Mouse (Mus musculus) spleen, adult 2 months (tissue): ENCODE results near the gene Tubb5. TPM values are rescaled to one million over a fixed set of nuclear protein-coding genes. Genes with fewer than 3 reads are reported as not detected.

Source experiments
- DNase-seq, 2 experiments: peaks; one replicate each; pipeline versions ENCODE4 v3.0.0 to v3.0.0-alpha.2; 2012 to 2021; ENCODE audit warnings: low spot score in 2 of 2, low read depth in 1 of 2
- H3K27ac ChIP-seq: fragments of 200-500 bp; 2 replicates; pipeline ENCODE4 v1.5.1; 2012; ENCODE audit warnings: low read length, inconsistent platforms; ENCODE audit not compliant: insufficient read depth
- H3K27me3 ChIP-seq: fragments of 200-500 bp; 2 replicates; pipeline ENCODE4 v1.6.1; 2012; ENCODE audit warnings: mild to moderate bottlenecking, moderate library complexity, low read length, inconsistent platforms; ENCODE audit not compliant: control insufficient read depth, insufficient read depth
- H3K36me3 ChIP-seq: fragments of 200-500 bp; 2 replicates; pipeline ENCODE4 v1.6.1; 2012; ENCODE audit warnings: mild to moderate bottlenecking, low read length, inconsistent platforms; ENCODE audit not compliant: control insufficient read depth, insufficient read depth
- H3K4me1 ChIP-seq: fragments of 200-500 bp; 2 replicates; pipeline ENCODE4 v1.6.1; 2011; ENCODE audit warnings: inconsistent platforms; ENCODE audit not compliant: control insufficient read depth, insufficient read depth, insufficient read length
- H3K4me3 ChIP-seq: fragments of 200-500 bp; 2 replicates; pipeline ENCODE4 v1.5.1; 2011; ENCODE audit warnings: mild to moderate bottlenecking, inconsistent platforms; ENCODE audit not compliant: insufficient read depth, insufficient read length; ENCODE audit errors: extremely low read depth
- CTCF ChIP-seq: fragments of 200-500 bp; IDR thresholded peaks from 2 replicates; pipeline ENCODE4 v1.5.1; 2011; ENCODE audit warnings: mild to moderate bottlenecking, inconsistent platforms; ENCODE audit not compliant: insufficient read depth, insufficient read length, insufficient replicate concordance; ENCODE audit errors: extremely low read depth
- POLR2A ChIP-seq: fragments of 200-500 bp; IDR thresholded peaks from 2 replicates; pipeline ENCODE4 v1.6.1; 2011; ENCODE audit warnings: low read depth, low read length, inconsistent platforms
- WGBS: fragments of 180-500 bp; shearing (Covaris S2); methylation state at CpG from one replicate; pipeline ENCODE4 v1.1.7; 2018; 5-methylcytosine and 5-hydroxymethylcytosine counted together
- polyA plus RNA-seq: library from polyadenylated mRNA; depleted of rRNA; stranded (reverse); fragments of >200 nt; gene quantifications from 2 replicates; pipeline ENCODE4 v1.2.3, GENCODE M21; 2012

The Tubb5 gene
- polyA plus RNA-seq, 1 experiment: 305 TPM

- Histone ChIP-seq H3K4me1 (no peaks in the 10 kb centered on the region), H3K27me3 (no peaks in the 10 kb centered on the region), H3K27ac (peak overlapping the region; percentile 84), H3K4me3 (peak overlapping the region; percentile 68), H3K36me3 (peaks cover 22% of the 10 kb centered on the region)
- TF ChIP-seq CTCF (peak; percentile 50; the same call in 1 of the 2 replicates), POLR2A (no peak)
- WGBS: 8% methylated on average over 24 of the region's 24 CpGs
- peak; percentile 69 to 78 for DNase-seq
Observed at GRCm38 (mm10) chr17:35836178-35836965, 1.7 kb downstream of the Tubb5 start.

GRCm38 (mm10) chr17:35835424-35836140, 2.5 kb downstream of the Tubb5 start:
- Histone ChIP-seq H3K27ac (no peak overlapping the region), H3K4me3 (no peak overlapping the region), H3K36me3 (peaks cover 22% of the 10 kb centered on the region), H3K4me1 (no peaks in the 10 kb centered on the region), H3K27me3 (no peaks in the 10 kb centered on the region)
- no peak for DNase-seq
- TF ChIP-seq CTCF: no peak
- TF ChIP-seq POLR2A: no peak
- 78% methylated on average over 26 of the region's 26 CpGs for WGBS

- Histone ChIP-seq H3K27me3 (no peaks in the 10 kb centered on the region), H3K4me3 (no peak overlapping the region), H3K4me1 (peaks cover 1% of the 10 kb centered on the region; the same call in 1 of the 2 replicates), H3K27ac (no peak overlapping the region), H3K36me3 (peaks cover 22% of the 10 kb centered on the region)
- DNase-seq: no peak
- 76% methylated on average over 26 of the region's 26 CpGs for WGBS
- no peak for TF ChIP-seq POLR2A
Observed at GRCm38 (mm10) chr17:35834696-35835422, 3.2 kb downstream of the Tubb5 start.

GRCm38 (mm10) chr17:35833894-35834293, 4.2 kb downstream of the Tubb5 start:
- Histone ChIP-seq H3K4me1 (peaks cover 2% of the 10 kb centered on the region; the same call in 1 of the 2 replicates), H3K4me3 (no peak overlapping the region), H3K27me3 (no peaks in the 10 kb centered on the region), H3K36me3 (peaks cover 22% of the 10 kb centered on the region), H3K27ac (no peak overlapping the region)
- DNase-seq: no peak
- TF ChIP-seq POLR2A: no peak
- no peak for TF ChIP-seq CTCF
- WGBS: 66% methylated on average over 5 of the region's 5 CpGs

GRCm38 (mm10) chr17:35833239-35833751, 4.8 kb downstream of the Tubb5 start:
- H3K4me1 ChIP-seq: peaks cover 2% of the 10 kb centered on the region; the same call in 1 of the 2 replicates
- H3K27ac ChIP-seq: no peak overlapping the region
- H3K27me3 ChIP-seq: no peaks in the 10 kb centered on the region
- no peak overlapping the region for H3K4me3 ChIP-seq
- TF ChIP-seq CTCF: no peak
- no peak for TF ChIP-seq POLR2A
- no peak for DNase-seq
- H3K36me3 ChIP-seq: peaks cover 22% of the 10 kb centered on the region
- WGBS: 56% methylated on average over 5 of the region's 5 CpGs

GRCm38 (mm10) chr17:35832400-35833238, 5.5 kb downstream of the Tubb5 start:
- peaks cover 2% of the 10 kb centered on the region; the same call in 1 of the 2 replicates for H3K4me1 ChIP-seq
- no peak overlapping the region for H3K4me3 ChIP-seq
- TF ChIP-seq CTCF (no peak), POLR2A (no peak)
- 87% methylated on average over 8 of the region's 8 CpGs for WGBS
- no peaks in the 10 kb centered on the region for H3K27me3 ChIP-seq
- H3K27ac ChIP-seq: no peak overlapping the region; the same call in 1 of the 2 replicates
- H3K36me3 ChIP-seq: peaks cover 22% of the 10 kb centered on the region
- no peak for DNase-seq
